Mouse (Mus musculus) frontal cortex, adult 2 months (tissue): ENCODE measurements at regions not wholly inside any gene's neighbourhood (a gene's known extent, or its start where the extent isn't known, plus 50 kb on each side); places are given as distances from the start of the nearest gene placed in this dataset.

Source experiments
- DNase-seq, 2 experiments: peaks; one replicate each; pipeline ENCODE4 v3.0.0; 2022; ENCODE audit warnings: low spot score in 1 of 2; ENCODE audit errors: extremely low spot score in 1 of 2

DNA sequence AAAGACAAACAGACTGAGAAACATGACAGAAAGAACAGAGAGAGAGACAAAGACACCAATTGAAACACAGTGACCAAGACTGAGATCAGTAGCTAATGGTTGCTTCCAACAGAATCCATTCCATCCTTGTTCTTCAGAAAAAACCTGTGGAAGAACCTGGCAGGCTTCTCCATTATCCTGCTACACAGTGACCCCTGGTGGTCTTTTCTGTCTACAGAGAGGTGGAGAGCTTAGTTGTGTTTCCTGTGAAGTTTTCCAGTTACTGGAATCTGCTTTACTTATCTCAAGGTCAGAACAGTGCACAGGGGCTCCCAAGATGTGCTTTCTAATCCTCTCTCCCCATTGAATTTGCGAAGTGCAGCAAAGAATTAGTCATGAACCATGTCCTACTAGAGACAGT lies 339.1 kb upstream of the Msl3l2 start:
- peak in 1 of 2 experiments; percentile 71 for DNase-seq

DNA sequence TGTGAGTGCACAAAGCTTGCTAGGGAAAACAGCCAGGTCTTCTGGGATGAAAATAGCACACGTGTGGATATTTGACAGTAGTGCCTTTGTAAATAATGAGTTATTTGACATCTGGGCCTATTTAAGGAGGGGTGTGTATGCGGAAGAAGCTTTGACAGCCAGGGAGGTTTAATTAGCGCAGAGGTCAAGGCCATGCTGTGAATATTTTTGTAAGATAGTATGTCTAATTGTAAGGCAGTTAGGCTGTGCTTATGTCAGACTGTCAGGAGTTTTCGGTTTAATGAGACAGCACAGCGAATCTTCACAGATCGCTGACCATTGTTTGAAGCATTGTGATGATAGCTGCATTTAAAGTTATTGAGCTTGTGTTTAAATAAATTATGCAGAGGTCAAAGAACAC lies 337.1 kb upstream of the Msl3l2 start:
- DNase-seq, result no peak

DNA sequence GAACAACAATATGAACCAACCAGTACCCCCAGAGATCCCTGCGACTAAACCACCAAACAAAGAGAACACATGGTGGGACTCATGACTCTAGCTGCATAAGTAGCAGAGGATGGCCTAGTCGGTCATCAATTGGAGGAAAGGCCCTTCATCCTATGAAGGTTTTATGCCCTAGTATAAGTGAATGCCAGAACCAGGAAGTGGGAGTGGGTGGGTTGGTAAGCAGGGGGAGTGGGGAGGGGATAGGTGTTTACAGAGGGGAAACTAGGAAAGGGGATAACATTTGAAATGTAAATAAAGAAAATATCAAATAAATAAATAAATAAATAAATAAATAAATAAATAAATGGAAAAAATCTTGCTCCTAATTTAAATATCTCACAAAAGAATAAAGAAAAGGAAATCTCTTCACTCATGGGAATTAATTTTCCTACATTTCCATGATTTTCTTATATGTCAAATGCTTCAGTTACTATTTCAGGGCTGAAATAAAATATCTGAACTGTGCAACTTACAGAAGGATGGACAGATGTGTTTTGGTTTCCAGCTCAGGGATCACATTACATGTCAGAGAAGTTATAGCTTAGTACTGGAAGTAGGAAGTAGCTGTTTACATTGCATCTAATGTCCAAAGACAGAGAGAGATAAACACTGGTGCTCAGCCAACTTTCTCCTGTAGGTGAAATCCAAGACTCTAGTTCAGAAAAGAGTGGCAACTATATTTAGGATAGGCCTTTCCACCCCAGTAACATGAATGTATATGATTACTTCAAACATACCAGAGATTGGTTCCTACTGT lies 323.8 kb upstream of the Msl3l2 start:
- no peak for DNase-seq

DNA sequence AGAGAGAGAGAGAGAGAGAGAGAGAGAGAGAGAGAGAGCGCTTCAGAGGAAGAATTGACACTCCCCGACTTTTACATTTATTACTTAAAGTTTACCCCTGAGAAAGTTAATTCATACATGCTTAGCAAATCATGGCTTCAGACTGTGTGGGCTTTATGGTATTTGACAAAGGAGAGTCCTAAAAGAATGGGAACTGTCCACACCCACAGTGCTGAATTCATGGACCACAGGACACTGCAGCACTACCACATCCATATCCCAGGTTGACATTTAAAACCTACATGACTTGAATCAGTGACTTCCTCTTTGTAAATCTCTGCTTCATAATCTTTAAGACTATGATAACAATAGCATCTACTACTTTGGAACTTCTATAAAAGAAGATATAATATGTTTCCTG lies 292.8 kb upstream of the Msl3l2 start:
- DNase-seq, result no peak

DNA sequence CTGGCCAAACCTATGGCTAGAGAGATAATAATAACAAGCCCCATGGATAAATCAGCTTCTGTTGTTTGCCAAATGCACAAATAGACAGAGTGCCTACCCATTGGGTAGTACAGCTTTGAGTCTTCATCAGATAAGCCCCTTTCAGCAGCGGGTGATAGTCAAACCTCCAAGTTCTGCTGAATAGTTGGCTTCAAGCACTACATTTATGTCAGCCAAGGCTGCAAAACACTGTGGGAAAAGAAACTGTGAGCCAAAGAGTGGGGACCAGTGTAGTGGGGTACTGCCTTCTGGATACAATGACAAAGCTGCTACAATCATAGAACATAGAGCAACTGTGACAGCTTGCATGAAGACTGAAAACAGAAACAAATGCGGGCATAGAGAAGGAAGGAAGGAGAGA lies 255.4 kb upstream of the Msl3l2 start:
- DNase-seq, result no peak

DNA sequence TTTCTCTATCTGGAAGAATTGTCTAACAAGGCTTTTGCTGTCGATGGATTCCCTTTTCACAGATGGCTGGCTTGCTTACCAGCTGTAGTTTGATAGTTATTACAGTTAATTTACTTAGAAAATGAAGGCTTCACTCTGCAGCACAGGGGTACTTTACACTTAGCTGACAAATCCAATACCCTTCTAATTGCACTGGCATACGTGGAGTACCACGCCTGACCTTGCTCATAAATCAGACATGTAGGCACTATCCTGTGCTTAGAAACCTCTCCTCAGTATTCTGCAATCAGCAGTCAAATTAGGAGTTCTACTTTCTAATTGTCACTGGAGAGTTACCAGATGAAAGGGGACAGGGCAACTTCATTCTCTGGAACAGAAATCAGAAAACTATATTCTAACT lies 214.1 kb upstream of the Msl3l2 start:
- no peak for DNase-seq

DNA sequence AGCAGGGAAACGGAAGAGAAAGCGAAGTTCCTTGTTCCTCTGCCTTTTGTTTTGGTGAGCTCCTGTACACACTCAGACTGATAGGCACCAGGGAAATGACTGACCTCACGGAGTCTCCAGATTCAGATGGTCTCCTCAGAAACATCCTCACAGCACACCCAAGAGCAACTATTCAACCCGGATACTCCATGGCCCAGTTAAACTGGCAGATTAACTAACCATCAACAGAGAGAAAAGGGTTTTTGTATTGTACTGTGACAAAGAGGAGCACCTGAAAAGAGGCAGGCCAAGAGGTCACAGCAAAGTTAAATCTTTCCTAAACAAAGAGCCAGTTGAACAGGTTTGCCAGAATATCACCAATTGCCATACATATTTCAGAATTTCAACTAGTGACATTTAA lies 177.6 kb upstream of the Msl3l2 start:
- DNase-seq, result no peak

DNA sequence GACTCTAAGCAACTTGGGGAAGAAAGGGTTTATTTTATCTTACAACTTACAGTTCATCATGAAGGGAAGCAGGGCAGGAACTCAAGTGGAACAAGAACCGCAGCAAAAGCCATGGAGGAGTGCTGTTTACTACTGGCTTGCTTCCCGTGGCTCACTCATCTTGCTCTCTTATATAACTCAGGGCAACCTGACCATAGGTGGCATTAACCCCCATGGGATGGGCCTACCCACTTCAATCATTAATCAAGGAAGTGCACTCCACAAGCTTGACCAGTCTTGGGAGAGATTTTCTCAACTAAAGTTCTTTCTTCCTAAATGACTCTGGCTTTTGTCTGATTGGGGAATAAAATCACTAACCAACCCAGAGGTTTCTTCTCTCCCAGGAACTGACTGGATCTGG lies 172.7 kb upstream of the Msl3l2 start:
- no peak for DNase-seq

DNA sequence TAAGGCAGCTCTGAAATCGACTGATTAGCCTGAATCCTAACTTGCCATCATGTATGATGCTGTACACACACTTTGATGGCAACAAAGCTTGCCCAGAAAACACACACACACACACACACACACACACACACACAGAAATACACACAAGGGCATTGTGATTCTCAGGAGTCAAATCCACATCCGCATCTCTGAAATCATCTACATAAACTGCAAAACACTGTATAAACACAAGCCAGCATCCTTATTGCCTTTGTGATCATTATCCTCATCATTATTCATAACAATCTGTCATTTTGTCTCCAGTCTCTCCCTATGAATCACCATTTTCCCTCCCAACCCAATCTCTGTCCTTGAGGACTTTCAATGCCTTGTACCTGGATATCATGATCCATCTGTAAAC lies 171.3 kb upstream of the Msl3l2 start:
- DNase-seq, result no peak

DNA sequence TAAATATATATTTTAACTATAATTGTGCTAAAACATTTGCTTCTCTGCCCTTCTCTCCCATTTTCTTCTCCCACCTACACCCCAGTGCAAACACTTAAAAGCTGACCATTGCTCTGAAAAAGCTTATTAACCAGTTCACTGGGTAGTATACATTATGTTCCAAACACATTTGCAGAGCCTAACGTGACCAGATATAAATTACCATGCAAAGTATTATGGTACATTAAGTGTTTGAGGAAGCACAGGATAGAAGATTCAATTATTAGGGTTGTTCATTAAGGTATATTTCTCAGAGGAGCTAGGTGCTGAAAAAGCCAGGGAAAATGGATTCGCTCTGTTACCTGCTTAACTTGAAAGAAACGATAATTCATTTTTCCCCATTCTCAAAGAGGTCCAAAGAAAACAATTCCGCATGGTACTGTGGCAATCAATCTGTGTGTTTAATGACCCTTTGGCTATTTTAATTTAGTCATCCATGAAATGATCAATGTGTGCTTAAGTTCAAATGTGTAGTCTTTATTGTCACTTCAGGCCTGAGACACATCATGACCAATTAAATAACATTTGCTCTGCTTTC lies 144.0 kb upstream of the Msl3l2 start:
- no peak for DNase-seq
